Mouse (Mus musculus) testis, postnatal 10 days (tissue): ENCODE measurements around the gene Fam89b.

ENCODE experiments used
- DNase-seq: peaks from one replicate; pipeline ENCODE4 v3.0.0; 2021; ENCODE audit warnings: low spot score

The Fam89b gene

DNA sequence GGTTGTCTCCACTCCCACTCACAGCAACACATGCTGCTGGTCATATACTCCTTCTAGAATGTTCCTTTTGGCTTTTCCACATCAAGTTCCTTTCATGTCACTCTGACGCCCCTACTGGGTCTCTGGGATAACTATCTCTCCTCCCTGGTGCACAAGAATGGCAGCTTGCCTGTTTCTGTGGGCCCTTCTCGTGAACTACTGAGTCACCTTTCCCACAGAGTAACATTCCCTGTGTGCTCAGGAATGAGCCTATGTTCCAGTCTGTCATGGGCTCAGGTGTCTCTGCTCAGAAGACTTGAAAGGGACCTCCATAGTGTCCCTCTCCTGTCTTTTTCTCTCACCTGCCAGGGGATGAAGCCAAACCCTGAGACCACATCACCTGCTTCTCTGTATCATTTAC is 10.0 kb upstream of the Fam89b start:
- DNase-seq, result no peak

DNA sequence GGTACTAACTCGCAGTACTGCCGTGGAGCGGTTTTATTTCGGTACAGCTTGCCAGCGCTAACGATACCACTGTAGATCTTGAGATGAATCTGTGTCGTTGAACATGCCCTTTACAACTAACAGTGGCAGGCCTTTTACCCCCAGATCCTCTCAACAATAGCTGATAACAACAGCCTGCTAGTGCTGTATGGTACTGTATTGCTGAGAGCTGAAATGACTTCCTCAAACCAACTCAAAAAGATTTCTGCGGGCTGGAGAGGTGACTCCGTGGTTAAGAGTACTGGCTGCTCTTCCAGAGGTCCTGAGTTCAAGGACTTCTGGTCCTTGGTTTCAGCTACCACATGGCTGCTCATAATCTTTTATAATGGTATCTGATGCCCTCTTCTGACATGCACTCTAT is 4.9 kb upstream of the Fam89b start:
- DNase-seq, result no peak

DNA sequence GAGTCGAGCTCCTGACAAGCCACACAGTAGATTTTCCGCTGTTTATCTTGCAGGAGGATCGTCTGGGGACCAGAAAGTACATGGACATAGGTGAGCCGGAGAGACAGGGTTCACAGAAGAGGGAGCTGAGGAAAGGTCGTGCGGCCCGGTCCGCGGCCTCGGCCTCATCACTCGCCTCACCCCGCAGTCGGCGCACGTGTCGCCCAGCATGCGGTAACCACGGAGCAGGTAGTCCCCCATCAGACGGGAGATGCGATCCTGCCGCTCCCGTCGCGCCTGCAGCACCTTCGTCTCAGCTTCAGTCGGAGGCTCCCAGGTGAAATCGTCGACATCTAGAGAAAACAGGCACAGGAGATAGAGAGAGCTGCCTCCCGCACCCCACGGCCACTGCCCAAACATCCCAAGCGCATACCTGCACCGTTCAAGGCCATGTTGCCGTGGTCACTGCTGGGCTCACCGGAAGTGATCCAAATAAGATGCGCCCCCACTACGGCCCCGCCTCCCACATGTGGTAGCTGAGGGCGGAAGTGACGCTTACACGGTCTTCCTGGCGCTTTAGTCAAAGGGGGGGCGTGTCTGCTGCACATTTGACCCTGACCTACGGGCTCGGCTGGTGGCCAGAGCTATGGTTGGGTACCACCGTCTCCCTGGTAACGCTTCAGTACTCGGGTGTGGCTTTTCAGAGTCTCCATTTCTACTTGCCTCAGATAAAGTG is 2.0 kb upstream of the Fam89b start:
- DNase-seq, result peak; percentile 95

DNA sequence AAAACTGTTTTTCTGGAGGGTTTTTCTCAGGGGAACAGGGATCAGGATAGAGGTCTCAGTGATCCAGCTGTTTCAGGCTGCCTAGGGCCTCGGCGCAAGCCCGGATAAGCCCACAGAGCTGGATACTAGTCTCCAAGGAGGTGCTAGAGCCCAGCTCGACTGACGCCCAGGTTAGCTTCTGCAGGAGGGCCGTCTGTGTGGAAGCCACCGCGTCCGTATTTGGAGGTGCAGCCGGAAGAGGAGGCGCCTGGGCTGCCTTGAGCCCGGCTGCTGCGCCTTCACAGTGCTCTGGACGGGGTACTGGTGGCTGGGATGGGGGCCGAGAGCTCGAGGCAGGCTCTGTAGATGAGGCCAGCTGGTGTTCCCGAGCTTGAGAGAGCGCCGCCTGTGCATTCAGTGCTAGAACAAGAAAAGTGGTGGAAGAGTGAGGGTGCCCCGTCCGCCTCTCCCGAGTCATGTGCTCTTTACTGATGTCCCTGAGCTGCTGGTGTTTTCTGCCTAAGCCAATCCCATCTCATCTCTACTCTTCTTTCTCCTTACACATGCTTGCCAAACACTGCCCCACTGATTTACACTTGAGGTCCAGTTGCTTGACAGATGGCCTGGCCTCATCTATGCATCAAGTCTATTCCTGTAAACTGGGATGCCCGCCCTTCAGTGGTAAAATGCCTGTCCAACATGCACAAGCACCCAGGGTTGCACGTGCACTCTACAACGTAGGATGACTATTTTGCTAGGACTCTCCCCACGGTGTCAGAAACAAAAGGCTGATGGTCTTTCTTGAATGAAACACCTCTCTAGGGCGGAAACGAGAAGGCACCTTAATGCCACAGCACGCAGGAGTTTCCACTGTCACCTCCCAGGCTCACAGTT is 1.1 kb upstream of the Fam89b start:
- DNase-seq, result no peak

DNA sequence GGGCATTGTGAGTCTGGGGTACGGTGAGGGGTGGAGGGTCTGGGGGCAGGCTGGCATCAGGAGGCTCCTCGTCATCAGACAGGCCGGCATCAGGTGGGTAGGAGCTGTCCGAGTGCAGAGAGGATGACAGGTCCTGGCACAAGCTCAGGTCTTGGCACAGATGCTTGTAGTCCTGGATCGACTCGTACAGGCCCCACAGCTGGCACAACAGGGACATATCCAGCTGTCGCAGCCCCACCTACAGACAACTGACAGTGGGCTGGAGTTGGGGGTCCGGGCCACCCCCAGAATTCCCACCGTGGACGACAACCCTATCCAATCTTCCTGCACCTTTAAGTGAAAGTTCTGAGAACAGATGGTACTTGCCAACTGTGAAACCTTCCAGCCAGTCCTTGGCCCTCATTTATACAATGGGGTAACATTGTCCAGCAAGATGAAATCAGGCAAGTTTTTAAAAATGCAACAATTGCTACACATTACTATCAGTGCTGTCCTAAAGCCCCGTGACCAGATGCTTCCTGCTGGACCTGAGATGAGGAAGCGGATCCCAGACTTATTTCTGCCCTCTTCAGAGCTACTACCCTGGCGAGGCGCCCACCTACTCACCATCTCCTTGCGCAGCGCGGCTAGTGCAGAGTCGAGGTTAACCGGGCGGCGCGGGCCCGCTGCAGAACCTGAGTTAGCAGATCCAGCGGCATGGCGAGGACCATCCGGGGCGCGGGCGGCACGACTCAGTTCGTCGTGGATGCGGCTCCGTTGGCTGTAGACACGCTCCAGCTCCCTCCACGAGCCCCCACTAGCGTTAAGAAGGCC is 616 bp downstream of the Fam89b start:
- DNase-seq, result peak; percentile 86

DNA sequence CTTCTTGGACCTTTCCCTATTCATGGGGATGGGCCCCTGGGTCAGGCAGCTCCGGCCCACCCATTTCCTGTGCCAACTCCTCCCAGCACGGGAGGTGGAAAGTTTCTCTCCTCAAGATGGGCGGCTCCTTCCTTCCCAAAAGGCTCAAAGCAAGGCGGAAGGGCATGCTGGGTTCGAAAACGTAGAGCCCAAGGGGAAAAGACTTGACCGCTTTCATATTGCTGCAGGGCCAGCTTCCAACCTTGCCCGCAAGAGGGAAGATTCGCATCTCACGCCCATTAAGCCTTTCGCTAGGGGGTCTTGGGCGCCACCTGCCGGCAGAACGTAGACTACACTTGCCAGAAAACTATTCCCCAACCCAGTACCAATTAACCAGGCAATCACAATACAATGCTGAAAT is 1.8 kb downstream of the Fam89b start:
- DNase-seq, result peak; percentile 96

DNA sequence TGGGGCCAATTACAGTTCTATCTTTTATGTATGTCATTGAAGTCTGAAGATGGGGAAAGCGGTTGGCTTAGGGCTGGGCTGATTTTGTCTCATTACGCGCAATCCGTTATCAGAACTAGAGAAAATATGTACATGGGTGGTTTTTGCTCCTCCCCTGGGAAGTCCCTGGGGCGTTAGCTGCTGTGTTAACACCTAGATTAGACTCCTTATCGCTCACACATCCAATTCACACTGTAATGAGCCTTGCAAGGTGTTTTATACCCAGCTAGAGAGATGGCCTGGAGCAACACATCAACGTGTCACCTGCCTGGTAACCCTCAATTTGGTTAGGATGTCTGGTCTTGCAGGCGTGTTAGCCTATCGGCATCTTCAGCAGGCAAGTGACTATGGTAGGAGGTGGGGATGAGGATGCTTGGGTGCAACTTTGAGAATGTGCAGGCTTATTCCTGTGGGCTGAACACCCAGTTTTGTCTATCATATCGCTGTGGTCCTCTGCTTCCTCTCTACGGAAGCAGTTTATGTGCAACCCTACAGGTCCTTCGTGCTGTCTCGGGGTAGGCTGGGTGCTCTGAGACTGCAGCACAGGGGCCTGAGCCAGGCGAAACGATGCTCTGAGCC is 2.4 kb downstream of the Fam89b start:
- DNase-seq, result no peak

DNA sequence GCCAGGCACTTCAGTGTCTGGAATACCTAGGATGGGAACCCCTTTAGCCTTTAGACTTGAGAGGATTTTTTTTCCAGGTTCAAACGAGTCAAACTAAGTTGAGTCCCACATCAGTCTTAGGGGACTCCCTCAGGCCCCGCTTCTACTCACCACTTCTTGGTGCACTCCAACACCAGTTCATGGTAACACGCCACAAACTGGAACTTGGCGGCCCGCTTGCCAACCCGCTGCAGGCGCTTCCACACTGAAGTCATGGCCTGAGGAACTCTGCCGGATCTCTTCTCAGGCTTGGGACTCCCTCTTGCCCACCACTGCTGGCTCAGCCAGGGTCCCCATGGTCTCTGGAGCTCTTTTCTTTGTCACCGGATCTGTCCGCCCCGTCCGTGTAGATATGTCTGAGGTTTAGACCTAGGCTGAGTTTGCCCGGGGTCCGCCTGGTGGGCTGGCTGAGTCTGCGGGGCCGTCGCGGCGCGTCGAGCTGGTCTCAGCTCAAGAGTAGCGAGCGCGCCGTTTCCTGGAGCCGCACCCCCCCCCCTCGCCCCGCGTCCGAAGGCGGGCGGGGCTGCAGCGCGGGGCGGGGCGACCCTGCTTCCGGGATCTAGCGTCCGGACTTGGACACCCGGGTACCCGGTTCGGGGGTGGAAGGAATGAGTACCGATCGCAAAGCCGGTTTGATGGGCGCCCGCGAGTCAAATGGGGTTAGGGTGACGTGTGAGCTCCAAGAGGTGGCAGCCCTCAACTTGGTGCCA is 3.5 kb downstream of the Fam89b start, which contains the start of gene Ehbp1l1:
Gene Ehbp1l1 (minus strand): TSS at position 551 of the 749 bp plus-strand sequence.
- DNase-seq, result peak; percentile 87

DNA sequence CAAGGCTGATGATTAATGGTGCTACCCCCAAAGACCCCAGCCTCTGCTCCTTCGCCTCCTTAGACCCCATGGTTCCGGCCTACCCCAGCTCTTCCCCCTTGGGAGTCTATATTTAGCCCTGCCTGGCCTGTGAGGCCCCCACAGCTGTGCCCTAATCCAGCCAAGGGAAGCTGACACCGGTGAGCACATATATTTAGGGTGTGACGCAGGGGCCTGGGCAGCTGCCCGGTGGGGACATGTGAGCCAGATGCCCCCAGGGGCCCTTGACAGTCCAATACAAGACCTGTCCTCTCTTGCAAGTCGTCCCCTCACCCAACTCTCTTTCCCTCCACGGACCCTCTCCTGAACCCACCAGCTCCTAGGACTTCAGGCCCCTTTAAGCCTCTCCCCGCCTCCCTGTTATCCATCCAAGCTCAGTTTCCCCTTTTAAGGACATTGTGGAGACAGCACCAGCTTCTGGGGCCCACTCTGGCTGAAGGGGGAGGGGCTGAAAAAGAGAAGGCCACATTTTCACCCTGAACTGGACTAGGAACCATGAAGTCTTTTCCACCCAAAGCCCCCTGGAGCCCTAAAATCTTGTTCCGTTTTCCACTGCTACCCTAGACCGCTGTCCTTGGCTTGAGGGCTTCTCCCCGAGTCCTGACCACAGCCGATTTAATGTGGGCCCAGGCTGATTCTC is 4.3 kb downstream of the Fam89b start:
- no peak for DNase-seq

DNA sequence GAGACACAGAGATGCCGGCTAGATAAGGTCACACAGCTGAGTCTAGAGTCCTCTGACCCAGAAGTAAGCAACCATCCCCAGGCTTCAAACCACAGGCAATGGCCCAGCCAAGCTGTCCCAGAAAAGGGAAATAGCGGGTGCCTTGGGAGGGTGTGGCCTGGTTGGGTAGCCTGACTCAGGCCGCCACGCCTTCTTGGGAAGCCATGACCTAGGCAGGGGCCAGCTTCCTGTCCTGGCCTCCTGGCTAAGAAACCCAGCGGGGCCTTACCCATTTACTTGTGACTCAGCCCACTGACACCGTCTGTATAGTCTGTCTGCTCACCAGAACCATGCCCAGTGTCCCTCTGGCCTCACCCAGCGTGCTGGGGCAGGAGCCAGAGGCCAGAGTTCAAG is 4.9 kb downstream of the Fam89b start:
- no peak for DNase-seq

DNA sequence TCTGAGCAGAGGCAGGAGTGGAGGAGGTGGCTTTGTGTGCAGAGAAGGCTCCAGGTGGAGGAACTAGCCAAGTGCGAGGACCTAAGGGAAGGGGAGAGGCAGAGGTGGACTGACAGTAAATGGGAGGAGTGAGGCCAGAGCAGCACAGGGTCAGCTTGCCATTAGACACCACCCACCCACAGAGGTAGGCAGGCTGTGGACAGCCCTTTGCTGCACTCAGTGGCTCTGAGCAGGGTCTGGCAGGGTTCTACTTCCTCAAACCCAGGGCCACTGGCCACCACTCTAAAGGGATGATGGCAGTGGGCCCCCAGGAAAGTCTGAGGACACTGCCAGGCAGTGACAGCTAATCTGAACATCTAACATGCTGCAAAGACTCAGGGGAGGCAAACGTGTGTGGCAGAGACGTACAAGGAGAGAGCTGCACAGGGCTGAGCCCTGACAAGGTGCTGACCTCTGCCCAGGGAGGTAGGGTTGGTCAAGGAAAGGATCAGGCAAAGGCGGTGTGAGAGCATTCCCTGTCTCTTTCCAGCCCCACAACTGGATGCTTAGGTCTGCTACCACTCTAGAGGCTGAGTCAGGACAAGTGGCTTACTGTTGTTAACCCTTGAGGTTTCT is 5.4 kb downstream of the Fam89b start:
- no peak for DNase-seq

DNA sequence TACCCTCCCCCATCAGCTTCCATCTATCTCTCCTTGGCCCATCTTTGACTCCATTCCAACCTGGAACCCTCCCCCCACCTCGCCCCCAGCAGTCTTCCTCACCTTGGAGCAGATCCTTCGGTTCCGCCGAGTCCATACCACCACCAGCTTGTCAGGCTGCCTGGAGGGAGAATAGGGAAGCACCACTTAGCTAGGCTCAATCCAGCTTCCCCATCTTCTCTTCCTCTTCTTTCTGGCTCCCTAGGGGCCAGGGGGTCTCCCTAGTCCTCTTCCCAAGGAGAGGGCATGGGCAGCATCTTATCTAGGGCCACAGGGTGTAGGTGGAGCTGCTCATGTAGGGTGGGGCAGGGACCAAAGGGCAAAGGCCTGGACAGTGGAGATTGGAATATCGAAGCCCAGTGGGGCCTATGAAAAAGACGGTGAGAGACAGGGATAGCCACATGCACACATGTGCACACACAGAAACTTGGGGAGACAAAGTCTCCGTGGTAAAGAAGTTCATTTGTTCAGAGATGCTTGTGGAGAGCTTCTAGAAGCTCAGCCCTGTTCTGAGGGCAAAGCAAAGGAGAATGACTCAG is 6.5 kb downstream of the Fam89b start:
- no peak for DNase-seq

DNA sequence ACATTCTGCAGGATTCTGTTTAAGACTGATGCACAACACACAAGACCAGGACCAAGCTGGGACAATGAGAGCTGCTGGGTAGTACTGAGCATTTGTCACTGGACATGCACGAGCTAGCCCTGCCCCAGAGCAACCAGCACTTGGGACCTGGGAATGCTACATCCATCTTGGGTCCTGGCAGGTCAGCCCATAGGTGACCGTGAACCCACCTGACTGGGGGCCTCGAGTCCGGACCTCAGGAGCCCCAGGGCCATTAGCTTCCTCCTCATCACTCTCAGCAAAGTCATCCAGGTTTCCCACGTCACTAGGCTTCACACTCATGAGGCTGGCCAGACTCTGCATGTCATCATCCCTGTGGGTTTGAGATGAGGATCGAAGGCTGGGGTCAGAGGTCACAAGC is 8.2 kb downstream of the Fam89b start:
- DNase-seq, result no peak

DNA sequence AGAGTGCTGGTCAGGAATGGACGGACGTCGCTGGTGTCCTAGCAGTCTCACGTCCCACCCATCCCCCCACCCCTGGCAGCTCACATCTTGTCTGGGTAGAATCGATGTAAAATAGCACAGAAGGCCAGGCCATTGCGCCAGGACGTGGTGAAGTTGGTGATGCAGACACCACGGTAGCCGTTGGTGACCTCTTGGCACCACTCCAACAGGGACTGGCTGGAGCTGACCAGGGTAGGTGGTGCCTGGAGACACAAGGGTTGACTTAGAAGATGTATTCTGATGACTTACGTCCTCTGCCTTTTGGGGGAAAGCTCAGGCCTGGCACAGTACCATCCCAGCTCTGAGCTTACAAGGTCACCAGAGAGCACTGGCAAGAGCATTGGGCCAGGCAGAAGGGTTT is 12.5 kb downstream of the Fam89b start:
- DNase-seq, result no peak

DNA sequence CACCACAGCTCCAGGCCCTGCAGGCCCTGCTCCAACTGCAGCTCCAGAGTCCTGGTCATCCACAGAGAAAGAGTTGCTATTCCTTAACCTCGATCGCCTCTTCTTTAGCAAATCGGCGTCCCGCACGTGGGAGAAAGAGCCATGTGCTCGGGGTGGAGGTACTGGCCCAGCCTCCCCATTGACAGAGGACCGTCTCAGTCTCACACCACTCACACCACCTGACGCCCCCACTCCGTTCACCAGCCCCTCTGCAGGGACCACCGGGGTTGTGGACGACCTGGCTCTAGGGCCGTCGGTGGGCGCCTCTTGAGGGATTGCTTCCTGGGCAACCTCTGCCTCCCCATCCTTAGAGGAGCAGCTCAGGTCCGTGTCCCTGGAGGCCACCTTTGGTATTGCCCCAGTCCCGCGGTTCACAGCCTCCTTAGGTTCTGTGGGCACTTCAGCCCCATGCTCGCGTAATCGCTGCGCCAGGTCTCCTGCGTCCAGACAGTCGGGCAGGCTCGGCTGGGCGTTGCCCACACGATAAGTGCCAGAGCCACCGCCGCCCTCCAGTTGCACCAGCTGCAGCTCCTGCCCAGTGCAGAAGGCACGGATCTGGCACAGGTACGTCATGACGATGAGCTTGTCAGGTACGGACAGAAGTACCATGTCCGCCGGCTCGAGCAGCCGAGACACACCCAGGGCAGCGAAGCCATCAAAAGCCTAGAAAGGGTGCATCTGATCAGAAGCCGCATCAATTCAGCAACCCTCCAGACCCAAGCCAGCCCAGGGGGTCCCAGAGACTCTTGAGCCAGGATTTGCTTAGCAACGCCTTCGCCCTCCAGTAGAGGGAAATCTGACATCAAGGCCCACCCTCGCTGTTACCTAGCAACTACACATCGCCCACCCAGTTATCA is 13.4 kb downstream of the Fam89b start:
- peak; percentile 73 for DNase-seq

DNA sequence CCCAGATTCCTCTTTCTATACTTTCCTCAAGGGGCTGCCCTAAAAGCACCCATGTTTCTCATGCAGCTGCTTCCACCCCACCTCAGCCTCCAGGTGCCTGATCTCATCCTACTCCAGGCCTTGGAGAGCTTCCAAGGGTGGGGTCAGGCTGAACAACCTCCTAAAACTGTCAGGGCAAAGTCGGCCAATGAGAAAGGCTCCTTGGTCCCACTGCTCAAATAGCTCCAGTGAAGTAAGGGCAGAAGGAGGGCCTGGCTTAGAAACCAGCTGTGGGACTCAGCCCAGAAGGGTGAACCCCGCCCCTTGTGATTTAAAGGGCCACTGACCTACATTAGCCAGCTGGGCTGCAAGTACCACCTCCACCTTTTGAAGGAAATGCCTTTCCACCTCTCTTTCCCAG is 15.7 kb downstream of the Fam89b start:
- DNase-seq, result no peak

DNA sequence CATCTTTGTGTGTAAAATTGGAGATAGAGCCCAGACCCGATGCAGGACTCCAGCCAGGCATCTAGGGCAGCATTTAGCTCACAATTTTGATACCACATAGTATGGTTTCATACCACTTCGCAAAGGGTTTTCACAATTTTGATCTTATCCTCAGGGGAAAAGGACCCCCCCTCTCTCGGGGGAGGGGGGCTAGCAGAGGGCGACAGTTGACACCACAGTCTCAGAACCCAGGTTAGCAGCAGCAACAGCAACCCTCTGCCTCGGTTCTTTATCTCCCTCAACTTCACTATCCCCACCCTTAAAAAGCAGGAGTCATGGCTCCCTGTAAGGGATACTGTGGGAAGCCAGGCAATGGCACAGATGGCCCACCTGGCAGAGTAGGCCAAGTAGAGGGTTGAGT is 16.2 kb downstream of the Fam89b start:
- DNase-seq, result no peak

DNA sequence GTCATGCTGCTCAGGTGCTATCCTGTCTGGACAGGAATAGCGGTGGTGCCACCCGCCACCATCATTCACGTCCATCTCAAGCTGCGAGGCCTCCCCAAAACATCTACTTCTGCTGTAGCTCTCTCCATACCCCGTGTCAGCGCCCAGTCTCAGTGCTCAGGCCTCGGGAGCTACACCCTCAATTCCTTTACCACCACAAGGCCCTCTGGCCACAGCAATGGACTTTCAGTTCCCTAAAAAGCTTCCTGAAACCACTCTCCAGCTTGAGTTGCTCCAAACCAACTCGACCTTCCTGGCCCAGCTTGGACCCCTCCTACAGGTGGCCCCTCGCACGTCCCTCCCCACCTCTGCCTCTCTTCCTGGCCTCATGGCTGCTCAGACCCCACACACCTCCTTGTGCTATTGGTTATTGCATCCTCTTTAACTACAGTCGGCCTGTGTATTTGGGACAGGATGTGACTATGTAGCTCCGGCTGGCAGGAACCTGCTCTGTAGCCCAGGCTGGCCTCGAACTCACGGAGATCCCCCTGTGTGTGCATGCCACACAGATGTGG is 17.5 kb downstream of the Fam89b start:
- no peak for DNase-seq

DNA sequence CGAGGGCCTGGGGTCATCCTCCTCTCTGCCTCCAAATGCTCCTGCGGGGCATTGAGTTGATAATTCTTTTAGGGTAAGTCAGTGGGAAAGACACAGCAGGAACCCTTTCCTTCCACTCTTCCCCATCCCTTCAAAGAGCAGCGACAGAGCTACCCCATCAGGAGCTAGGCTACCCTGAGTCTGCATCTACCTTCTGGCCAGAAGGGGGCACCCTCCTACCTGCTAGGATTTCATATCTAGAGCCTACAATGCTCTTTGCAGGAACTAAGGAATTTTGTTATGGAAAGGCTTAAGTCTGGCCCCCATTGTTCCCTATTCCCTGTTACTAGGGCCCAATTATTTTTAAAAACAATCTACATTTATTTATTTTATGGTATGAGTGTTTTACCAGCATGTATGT is 18.2 kb downstream of the Fam89b start:
- DNase-seq, result no peak
